8 mouse cellular contexts compared by ENCODE assay signal in genomic region chr1:180330145-180330706, GRCm38 (mm10). TPM values are rescaled to one million over a fixed set of nuclear protein-coding genes. Genes with fewer than 3 reads are reported as not detected.
DNase-seq lines count a peak whose midpoint lies in the region; ATAC-seq and TF ChIP-seq lines count a peak whose summit lies in the region.

TSS of gene Itpkb (plus strand) at chr1:180330485.

- H3K4me3 ChIP-seq in hindbrain, postnatal 0 days (ENCODE audit: low read length), result peak within 1 kb of the TSS; percentile 63

- H3K9ac ChIP-seq in hindbrain, postnatal 0 days (replicated peaks; ENCODE audit: low read length), result peak within 1 kb of the TSS; percentile 76

- peak; percentile 31 for DNase-seq in cerebellum, adult 11-12 months
- DNase-seq in cerebellum, adult 9-10 months, result no peak
- peak; percentile 79 for DNase-seq in brain, embryonic 14.5 days (ENCODE audit: low read depth)
- DNase-seq in gastrocnemius, postnatal 14 days, result peak; percentile 70
- DNase-seq in hindbrain, postnatal 0 days (ENCODE audit: low spot score), result peak; percentile 52
- DNase-seq in left cerebral cortex, postnatal 4 days, result peak; percentile 44
- peak; percentile 66 for DNase-seq in mesoderm, embryonic 11.5 days (ENCODE audit: low read depth, low spot score)
- peak; percentile 86 to 87 for DNase-seq in spleen, postnatal 36 days (ENCODE audit: low spot score in 2 of 2)

- H3K4me2 ChIP-seq in hindbrain, postnatal 0 days (ENCODE audit: low read depth, low read length), result peak within 1 kb of the TSS; percentile 100

- no peaks in the 10 kb centered on the region for H3K36me3 ChIP-seq in hindbrain, postnatal 0 days (ENCODE audit: insufficient read depth, low read length)

- no peaks in the 10 kb centered on the region for H3K9me3 ChIP-seq in hindbrain, postnatal 0 days (ENCODE audit: low read length)

- ATAC-seq in hindbrain, postnatal 0 days, result peak; percentile 62

- peaks cover 20% of the 10 kb centered on the region for H3K4me1 ChIP-seq in hindbrain, postnatal 0 days (ENCODE audit: insufficient read depth, low read length)

- intact Hi-C loops in gastrocnemius, postnatal 14 days (cut with DNase I; ENCODE audit: low total_unique reads), result loop anchor here (10.0 kb wide), 1 partner anchor 55 kb away; no protein-coding TSS in a partner anchor
- intact Hi-C loops in left cerebral cortex, postnatal 4 days (cut with DNase I), result loop anchor here (5.0 kb wide), 1 partner anchor 37 kb away; no protein-coding TSS in a partner anchor

- peak within 1 kb of the TSS; percentile 82 for H3K27ac ChIP-seq in hindbrain, postnatal 0 days

- 4% methylated on average over 19 of the region's 19 CpGs for WGBS in hindbrain, postnatal 0 days

- TF ChIP-seq CTCF in brain, embryonic 14.5 days (IDR thresholded peaks at IDR 0.05; ENCODE audit: borderline replicate concordance, extremely low read depth, insufficient read depth, insufficient read length), result no peak
- TF ChIP-seq CTCF in hindbrain, postnatal 0 days (IDR thresholded peaks at IDR 0.05; ENCODE audit: low read depth), result no peak

- no peak for TF ChIP-seq POLR2A in brain, embryonic 14.5 days (IDR thresholded peaks at IDR 0.05; ENCODE audit: borderline replicate concordance, extremely low read depth, insufficient read depth, insufficient read length, poor library complexity, severe bottlenecking)

- no peaks in the 10 kb centered on the region for H3K27me3 ChIP-seq in hindbrain, postnatal 0 days (ENCODE audit: insufficient read depth, low read length)

RNA-seq across cellular contexts. Expression of gene Itpkb, which starts in this region (rescaled TPM):
- 3.0 and 6.3 TPM in 2 replicates for polyA plus RNA-seq in brain, embryonic 14.5 days (2012; rRNA removed)
- total RNA-seq in gastrocnemius, postnatal 14 days (2021), result 10 to 100 TPM; 27.6 to 28.6 TPM
- total RNA-seq in hindbrain, postnatal 0 days (2014; rRNA removed), result 16.9 and 19.0 TPM in 2 replicates
- polyA plus RNA-seq in hindbrain, postnatal 0 days (2015; fragmentation: Nextera tagmentation; extraction: Ambion mirVana), result 4.1 and 4.8 TPM in 2 replicates
- total RNA-seq in left cerebral cortex, postnatal 4 days (2021), result 10 to 100 TPM; 12.1 to 12.3 TPM
